Mouse (Mus musculus) limb, embryonic 12.5 days (tissue): ENCODE measurements around the gene Elovl6. TPM values are rescaled to one million over a fixed set of nuclear protein-coding genes. Genes with fewer than 3 reads are reported as not detected.
A peak's percentile ranks its signal among the peaks of the same experiment; 100 is the strongest.

Source experiments
- ATAC-seq: fragments of 200-750 bp; cut with Nextera tagmentation; 2 replicates; pipeline ENCODE4 v1.8.0; 2017; ENCODE audit warnings: low read depth, moderate TSS enrichment; ENCODE audit not compliant: insufficient number of reproducible peaks, insufficient read depth, low FRiP score, low TSS enrichment
- H3K27ac ChIP-seq: fragments of 300-500 bp; sonication (generic); 2 replicates; pipeline ENCODE4 v1.5.1; 2016; ENCODE audit warnings: mild to moderate bottlenecking, moderate library complexity
- H3K27me3 ChIP-seq: fragments of 300-500 bp; sonication (generic); 2 replicates; pipeline ENCODE4 v1.6.1; 2016; ENCODE audit warnings: mild to moderate bottlenecking, moderate library complexity
- H3K36me3 ChIP-seq: fragments of 300-500 bp; sonication (generic); 2 replicates; pipeline ENCODE4 v1.6.1; 2016; ENCODE audit warnings: mild to moderate bottlenecking, moderate library complexity
- H3K4me1 ChIP-seq: fragments of 300-500 bp; sonication (generic); replicated peaks from 2 replicates; pipeline ENCODE4 v1.6.1; 2016
- H3K4me2 ChIP-seq: fragments of 300-500 bp; sonication (generic); 2 replicates; pipeline ENCODE4 v1.6.1; 2016; ENCODE audit warnings: mild to moderate bottlenecking, moderate library complexity
- H3K4me3 ChIP-seq: fragments of 300-500 bp; sonication (generic); replicated peaks from 2 replicates; pipeline ENCODE4 v1.5.1; 2016; ENCODE audit warnings: mild to moderate bottlenecking
- H3K9ac ChIP-seq: fragments of 300-500 bp; sonication (generic); replicated peaks from 2 replicates; pipeline ENCODE4 v1.6.1; 2016; ENCODE audit warnings: mild to moderate bottlenecking, moderate library complexity
- H3K9me3 ChIP-seq: fragments of 300-500 bp; sonication (generic); 2 replicates; pipeline ENCODE4 v1.6.1; 2016; ENCODE audit warnings: mild to moderate bottlenecking, moderate library complexity
- WGBS: fragments of 180-500 bp; shearing (Covaris S2); methylation state at CpG from one replicate; pipeline ENCODE4 v1.1.7; 2016; 5-methylcytosine and 5-hydroxymethylcytosine counted together
- polyA plus RNA-seq: library from polyadenylated mRNA; unstranded; fragments of >200 nt; fragmentation: Nextera tagmentation; extraction: Ambion mirVana; gene quantifications from 2 replicates; pipeline ENCODE4 v1.2.1, GENCODE M21; 2016

Elovl6 gene
- polyA plus RNA-seq, 1 experiment from 2014 or later = 35.2 TPM

GRCm38 (mm10) chr3:129566013-129566412, 33.9 kb downstream of the Elovl6 start:
- Histone ChIP-seq H3K36me3 (peaks cover 9% of the 10 kb centered on the region; the same call in 1 of the 2 replicates), H3K4me2 (no peak overlapping the region), H3K4me1 (0 out of 2 replicates have a peak, but pooled peaks cover 2% of the 10 kb centered on the region), H3K9me3 (no peaks in the 10 kb centered on the region), H3K27me3 (no peaks in the 10 kb centered on the region), H3K4me3 (no peak overlapping the region), H3K27ac (no peak overlapping the region), H3K9ac (no peak overlapping the region)
- ATAC-seq = no peak
- 83% methylated on average over 2 of the region's 2 CpGs for WGBS

- no peak overlapping the region for H3K4me3 ChIP-seq
- H3K27me3 ChIP-seq = no peaks in the 10 kb centered on the region
- H3K9ac ChIP-seq = no peak overlapping the region
- no peak overlapping the region for H3K27ac ChIP-seq
- 0 out of 2 replicates have a peak, but pooled peaks cover 2% of the 10 kb centered on the region for H3K4me1 ChIP-seq
- H3K4me2 ChIP-seq = no peak overlapping the region
- no peak for ATAC-seq
- no peaks in the 10 kb centered on the region for H3K9me3 ChIP-seq
- WGBS = 81% methylated on average over 5 of the region's 5 CpGs
- H3K36me3 ChIP-seq = peaks cover 15% of the 10 kb centered on the region
Observed at GRCm38 (mm10) chr3:129566876-129567275, 34.7 kb downstream of the Elovl6 start.

- Histone ChIP-seq H3K27ac (peak overlapping the region; percentile 50; the same call in 1 of the 2 replicates), H3K4me1 (0 out of 2 replicates have a peak, but pooled peaks cover 2% of the 10 kb centered on the region), H3K27me3 (no peaks in the 10 kb centered on the region), H3K4me3 (no peak overlapping the region), H3K9me3 (no peaks in the 10 kb centered on the region), H3K36me3 (peaks cover 15% of the 10 kb centered on the region), H3K9ac (no peak overlapping the region), H3K4me2 (no peak overlapping the region)
- ATAC-seq = no peak
- 50% methylated on average over 7 of the region's 7 CpGs for WGBS
Observed at GRCm38 (mm10) chr3:129568506-129568905, 36.4 kb downstream of the Elovl6 start.

- no peak for ATAC-seq
- H3K27me3 ChIP-seq = no peaks in the 10 kb centered on the region
- H3K36me3 ChIP-seq = peaks cover 25% of the 10 kb centered on the region
- H3K27ac ChIP-seq = no peak overlapping the region
- H3K9me3 ChIP-seq = no peaks in the 10 kb centered on the region
- H3K9ac ChIP-seq = no peak overlapping the region
- 0 out of 2 replicates have a peak, but pooled peaks cover 2% of the 10 kb centered on the region for H3K4me1 ChIP-seq
- H3K4me2 ChIP-seq = no peak overlapping the region
- WGBS = 97% methylated on average over 8 of the region's 8 CpGs
- H3K4me3 ChIP-seq = no peak overlapping the region
Observed at GRCm38 (mm10) chr3:129570989-129571388, 38.8 kb downstream of the Elovl6 start.

- Histone ChIP-seq H3K27me3 (no peaks in the 10 kb centered on the region), H3K4me3 (no peak overlapping the region), H3K27ac (no peak overlapping the region), H3K9me3 (no peaks in the 10 kb centered on the region), H3K4me1 (0 out of 2 replicates have a peak, but pooled peaks cover 2% of the 10 kb centered on the region), H3K36me3 (peaks cover 31% of the 10 kb centered on the region), H3K4me2 (no peak overlapping the region), H3K9ac (no peak overlapping the region)
- 94% methylated on average over 5 of the region's 5 CpGs for WGBS
- ATAC-seq = no peak
Observed at GRCm38 (mm10) chr3:129571642-129572041, 39.5 kb downstream of the Elovl6 start.

- H3K36me3 ChIP-seq = peaks cover 33% of the 10 kb centered on the region
- H3K4me1 ChIP-seq = 0 out of 2 replicates have a peak, but pooled peaks cover 2% of the 10 kb centered on the region
- no peak overlapping the region for H3K27ac ChIP-seq
- H3K27me3 ChIP-seq = no peaks in the 10 kb centered on the region
- no peak overlapping the region for H3K9ac ChIP-seq
- WGBS = 92% methylated on average over 4 of the region's 4 CpGs
- no peak overlapping the region for H3K4me2 ChIP-seq
- H3K4me3 ChIP-seq = no peak overlapping the region
- H3K9me3 ChIP-seq = no peaks in the 10 kb centered on the region
- no peak for ATAC-seq
Observed at GRCm38 (mm10) chr3:129572959-129573358, 40.8 kb downstream of the Elovl6 start.

- no peak for ATAC-seq
- WGBS = 89% methylated on average over 4 of the region's 4 CpGs
- H3K4me3 ChIP-seq = no peak overlapping the region
- no peaks in the 10 kb centered on the region for H3K9me3 ChIP-seq
- H3K27ac ChIP-seq = no peak overlapping the region
- no peak overlapping the region for H3K4me2 ChIP-seq
- no peak overlapping the region for H3K9ac ChIP-seq
- no peaks in the 10 kb centered on the region for H3K27me3 ChIP-seq
- 0 out of 2 replicates have a peak, but pooled peaks cover 2% of the 10 kb centered on the region for H3K4me1 ChIP-seq
- peaks cover 33% of the 10 kb centered on the region for H3K36me3 ChIP-seq
Observed at GRCm38 (mm10) chr3:129573609-129574008, 41.5 kb downstream of the Elovl6 start.

GRCm38 (mm10) chr3:129575086-129575485, 42.9 kb downstream of the Elovl6 start:
- Histone ChIP-seq H3K4me1 (no peaks in the 10 kb centered on the region), H3K9ac (no peak overlapping the region), H3K27me3 (no peaks in the 10 kb centered on the region), H3K4me2 (no peak overlapping the region), H3K27ac (no peak overlapping the region), H3K9me3 (no peaks in the 10 kb centered on the region), H3K36me3 (peaks cover 33% of the 10 kb centered on the region), H3K4me3 (no peak overlapping the region)
- no peak for ATAC-seq
- WGBS = 95% methylated on average over 4 of the region's 4 CpGs

GRCm38 (mm10) chr3:129576522-129576921, 44.4 kb downstream of the Elovl6 start:
- WGBS = 93% methylated on average over 6 of the region's 6 CpGs

GRCm38 (mm10) chr3:129578741-129579475, 46.8 kb downstream of the Elovl6 start:
- WGBS = 93% methylated on average over 11 of the region's 11 CpGs
- H3K27ac ChIP-seq = no peak overlapping the region
- no peaks in the 10 kb centered on the region for H3K9me3 ChIP-seq
- no peak overlapping the region for H3K4me3 ChIP-seq
- no peak overlapping the region for H3K4me2 ChIP-seq
- ATAC-seq = no peak
- H3K4me1 ChIP-seq = peaks cover 4% of the 10 kb centered on the region; the same call in 1 of the 2 replicates
- H3K36me3 ChIP-seq = peaks cover 17% of the 10 kb centered on the region
- H3K27me3 ChIP-seq = no peaks in the 10 kb centered on the region
- no peak overlapping the region for H3K9ac ChIP-seq

More at GRCm38 (mm10) chr3:129576522-129576921, 44.4 kb downstream of the Elovl6 start:
- no peaks in the 10 kb centered on the region for H3K9me3 ChIP-seq
- no peak overlapping the region for H3K4me2 ChIP-seq
- no peaks in the 10 kb centered on the region for H3K27me3 ChIP-seq
- no peak overlapping the region for H3K27ac ChIP-seq
- ATAC-seq = no peak
- H3K4me1 ChIP-seq = peaks cover 2% of the 10 kb centered on the region; the same call in 1 of the 2 replicates
- H3K9ac ChIP-seq = no peak overlapping the region
- H3K36me3 ChIP-seq = peaks cover 20% of the 10 kb centered on the region
- H3K4me3 ChIP-seq = no peak overlapping the region

GRCm38 (mm10) chr3:129581024-129581423, 48.9 kb downstream of the Elovl6 start:
- Histone ChIP-seq H3K36me3 (peaks cover 8% of the 10 kb centered on the region), H3K27me3 (no peaks in the 10 kb centered on the region), H3K4me1 (peaks cover 4% of the 10 kb centered on the region; the same call in 1 of the 2 replicates), H3K9me3 (no peaks in the 10 kb centered on the region), H3K9ac (no peak overlapping the region), H3K27ac (no peak overlapping the region), H3K4me3 (no peak overlapping the region), H3K4me2 (no peak overlapping the region)
- WGBS = 88% methylated on average over 3 of the region's 3 CpGs
- no peak for ATAC-seq
